Mouse (Mus musculus) layer of hippocampus, adult 9-10 months (tissue): ENCODE measurements around the gene Olfr1350.
"Not testable (repeated sequence)": the region's sequence is repeated elsewhere in the genome, so short reads cannot be mapped to it uniquely, and the experiment has no call there.

ENCODE experiments used
- DNase-seq: peaks from one replicate; pipeline ENCODE4 v3.0.0; 2022; ENCODE audit warnings: low spot score

Olfr1350 gene

GRCm38 (mm10) chr7:6564541-6564940 is at the start of gene Olfr1350:
TSS of gene Olfr1350 (plus strand) at chr7:6564841.
- DNase-seq, result no peak

- no peak for DNase-seq
Measured at GRCm38 (mm10) chr7:6521666-6522065, 43.0 kb upstream of the Olfr1350 start.

GRCm38 (mm10) chr7:6522850-6523249 is 41.8 kb upstream of the Olfr1350 start, which contains the start of gene Olfr1349:
TSS of gene Olfr1349 (minus strand) at chr7:6522950.
- DNase-seq, result no peak

- DNase-seq, result no peak
Measured at GRCm38 (mm10) chr7:6525001-6525400, 39.6 kb upstream of the Olfr1350 start.

- DNase-seq, result no peak
Measured at GRCm38 (mm10) chr7:6526141-6526540, 38.5 kb upstream of the Olfr1350 start.

- DNase-seq, result peak; percentile 30
Measured at GRCm38 (mm10) chr7:6586096-6586759, 21.6 kb downstream of the Olfr1350 start.

- DNase-seq, result not testable (repeated sequence)
Measured at GRCm38 (mm10) chr7:6588766-6589165, 24.1 kb downstream of the Olfr1350 start.

- no peak for DNase-seq
Measured at GRCm38 (mm10) chr7:6603331-6603730, 38.7 kb downstream of the Olfr1350 start.
